Mouse (Mus musculus): ENCODE results near the gene Ppm1l. TPM values are rescaled to one million over a fixed set of nuclear protein-coding genes. Genes with fewer than 3 reads are reported as not detected.

Ppm1l gene
- polyA plus RNA-seq, 2 experiments: 7.1 to 12.2 TPM

- 74% methylated on average over 4 of the region's 4 CpGs for WGBS
- peaks cover 42% of the 10 kb centered on the region for H3K4me1 ChIP-seq (ENCODE audit: control insufficient read depth, insufficient read depth, low read length)
These were observed 43.7 kb downstream of the Ppm1l start for GRCm38 (mm10) chr3:69360263-69360895.

GRCm38 (mm10) chr3:69361487-69362349, 45.1 kb downstream of the Ppm1l start:
- no peaks in the 10 kb centered on the region for H3K27me3 ChIP-seq (ENCODE audit: control insufficient read depth, insufficient read depth, low read length)
- no peak overlapping the region for H3K9ac ChIP-seq (ENCODE audit: low read depth, low read length, severe bottlenecking)
- H3K4me1 ChIP-seq (ENCODE audit: control insufficient read depth, insufficient read depth, low read length): peaks cover 32% of the 10 kb centered on the region
- H3K27ac ChIP-seq (replicated peaks; ENCODE audit: low read depth, low read length): no peak overlapping the region
- H3K36me3 ChIP-seq (ENCODE audit: control insufficient read depth, insufficient read depth, low read length): no peaks in the 10 kb centered on the region
- ATAC-seq (ENCODE audit: low FRiP score, low read depth) (no peak), DNase-seq (ENCODE audit: low spot score) (no peak)
- H3K9me3 ChIP-seq (ENCODE audit: control insufficient read depth, low read length): no peaks in the 10 kb centered on the region
- WGBS: 91% methylated on average over 13 of the region's 13 CpGs
- no peak for TF ChIP-seq POLR2A (IDR thresholded peaks at IDR 0.05; ENCODE audit: borderline replicate concordance, extremely low read depth, insufficient read depth, insufficient read length)
- H3K4me3 ChIP-seq (replicated peaks; ENCODE audit: low read length): no peak overlapping the region
- H3K4me2 ChIP-seq (replicated peaks; ENCODE audit: low read depth, low read length, severe bottlenecking): no peak overlapping the region

More at GRCm38 (mm10) chr3:69360263-69360895, 43.7 kb downstream of the Ppm1l start:
- Histone ChIP-seq H3K27ac (replicated peaks; ENCODE audit: low read depth, low read length) (no peak overlapping the region), H3K4me3 (replicated peaks; ENCODE audit: low read length) (no peak overlapping the region), H3K27me3 (ENCODE audit: control insufficient read depth, insufficient read depth, low read length) (no peaks in the 10 kb centered on the region), H3K9me3 (ENCODE audit: control insufficient read depth, low read length) (no peaks in the 10 kb centered on the region), H3K36me3 (ENCODE audit: control insufficient read depth, insufficient read depth, low read length) (no peaks in the 10 kb centered on the region), H3K9ac (ENCODE audit: low read depth, low read length, severe bottlenecking) (no peak overlapping the region), H3K4me2 (replicated peaks; ENCODE audit: low read depth, low read length, severe bottlenecking) (no peak overlapping the region)
- ATAC-seq (ENCODE audit: low FRiP score, low read depth): no peak
- no peak for DNase-seq (ENCODE audit: low spot score)
- TF ChIP-seq POLR2A (IDR thresholded peaks at IDR 0.05; ENCODE audit: borderline replicate concordance, extremely low read depth, insufficient read depth, insufficient read length): no peak

- no peaks in the 10 kb centered on the region for H3K9me3 ChIP-seq (ENCODE audit: control insufficient read depth, low read length)
- no peaks in the 10 kb centered on the region for H3K36me3 ChIP-seq (ENCODE audit: control insufficient read depth, insufficient read depth, low read length)
- H3K9ac ChIP-seq (ENCODE audit: low read depth, low read length, severe bottlenecking): no peak overlapping the region
- 69% methylated on average over 5 of the region's 5 CpGs for WGBS
- no peak for TF ChIP-seq POLR2A (IDR thresholded peaks at IDR 0.05; ENCODE audit: borderline replicate concordance, extremely low read depth, insufficient read depth, insufficient read length)
- DNase-seq (ENCODE audit: low spot score) (no peak), ATAC-seq (ENCODE audit: low FRiP score, low read depth) (no peak)
- H3K27ac ChIP-seq (replicated peaks; ENCODE audit: low read depth, low read length): no peak overlapping the region
- H3K27me3 ChIP-seq (ENCODE audit: control insufficient read depth, insufficient read depth, low read length): no peaks in the 10 kb centered on the region
- H3K4me1 ChIP-seq (ENCODE audit: control insufficient read depth, insufficient read depth, low read length): peaks cover 27% of the 10 kb centered on the region
- no peak overlapping the region for H3K4me2 ChIP-seq (replicated peaks; ENCODE audit: low read depth, low read length, severe bottlenecking)
- no peak overlapping the region for H3K4me3 ChIP-seq (replicated peaks; ENCODE audit: low read length)
These were observed 45.7 kb downstream of the Ppm1l start for GRCm38 (mm10) chr3:69362350-69362790.

- Histone ChIP-seq H3K9ac (ENCODE audit: low read depth, low read length, severe bottlenecking) (no peak overlapping the region), H3K4me3 (replicated peaks; ENCODE audit: low read length) (no peak overlapping the region), H3K4me2 (replicated peaks; ENCODE audit: low read depth, low read length, severe bottlenecking) (no peak overlapping the region), H3K36me3 (ENCODE audit: control insufficient read depth, insufficient read depth, low read length) (no peaks in the 10 kb centered on the region), H3K27ac (replicated peaks; ENCODE audit: low read depth, low read length) (no peak overlapping the region), H3K9me3 (ENCODE audit: control insufficient read depth, low read length) (no peaks in the 10 kb centered on the region), H3K27me3 (ENCODE audit: control insufficient read depth, insufficient read depth, low read length) (no peaks in the 10 kb centered on the region), H3K4me1 (ENCODE audit: control insufficient read depth, insufficient read depth, low read length) (peaks cover 23% of the 10 kb centered on the region)
- ATAC-seq (ENCODE audit: low FRiP score, low read depth) (no peak), DNase-seq (ENCODE audit: low spot score) (no peak)
- TF ChIP-seq POLR2A (IDR thresholded peaks at IDR 0.05; ENCODE audit: borderline replicate concordance, extremely low read depth, insufficient read depth, insufficient read length): no peak
- 50% methylated on average over 4 of the region's 4 CpGs for WGBS
These were observed 46.2 kb downstream of the Ppm1l start for GRCm38 (mm10) chr3:69362906-69363305.

- Histone ChIP-seq H3K36me3 (ENCODE audit: control insufficient read depth, insufficient read depth, low read length) (no peaks in the 10 kb centered on the region), H3K4me3 (replicated peaks; ENCODE audit: low read length) (no peak overlapping the region), H3K9me3 (ENCODE audit: control insufficient read depth, low read length) (no peaks in the 10 kb centered on the region), H3K27ac (replicated peaks; ENCODE audit: low read depth, low read length) (no peak overlapping the region), H3K9ac (ENCODE audit: low read depth, low read length, severe bottlenecking) (no peak overlapping the region), H3K27me3 (ENCODE audit: control insufficient read depth, insufficient read depth, low read length) (no peaks in the 10 kb centered on the region), H3K4me1 (ENCODE audit: control insufficient read depth, insufficient read depth, low read length) (peaks cover 13% of the 10 kb centered on the region; the same call in 1 of the 2 replicates), H3K4me2 (replicated peaks; ENCODE audit: low read depth, low read length, severe bottlenecking) (no peak overlapping the region)
- DNase-seq (ENCODE audit: low spot score): no peak
- TF ChIP-seq POLR2A (IDR thresholded peaks at IDR 0.05; ENCODE audit: borderline replicate concordance, extremely low read depth, insufficient read depth, insufficient read length): no peak
- 70% methylated on average over 6 of the region's 6 CpGs for WGBS
- ATAC-seq (ENCODE audit: low FRiP score, low read depth): no peak
These were observed 47.5 kb downstream of the Ppm1l start for GRCm38 (mm10) chr3:69364151-69364550.

All from limb, embryonic 14.5 days (tissue).